Mouse (Mus musculus) cerebellum, postnatal 4 days (tissue): ENCODE data around the gene Trpm7.

Experiments used
- DNase-seq, 2 experiments: peaks; one replicate each; pipeline ENCODE4 v3.0.0; 2022; ENCODE audit warnings: low spot score in 2 of 2, mixed read lengths in 1 of 2

The Trpm7 gene

GRCm38 (mm10) chr2:126816644-126817347, 59.2 kb downstream of the Trpm7 start:
- no peak for DNase-seq

- DNase-seq: no peak
These were observed 60.2 kb downstream of the Trpm7 start for GRCm38 (mm10) chr2:126815822-126816221.

GRCm38 (mm10) chr2:126801980-126802379, 74.0 kb downstream of the Trpm7 start:
- no peak for DNase-seq

GRCm38 (mm10) chr2:126798455-126798854, 77.6 kb downstream of the Trpm7 start:
- DNase-seq: no peak

GRCm38 (mm10) chr2:126795708-126796107, 80.3 kb downstream of the Trpm7 start:
- no peak for DNase-seq

- DNase-seq: no peak
These were observed 83.4 kb downstream of the Trpm7 start for GRCm38 (mm10) chr2:126792611-126793010.

- no peak for DNase-seq
These were observed 88.2 kb downstream of the Trpm7 start for GRCm38 (mm10) chr2:126787721-126788342.

DNA sequence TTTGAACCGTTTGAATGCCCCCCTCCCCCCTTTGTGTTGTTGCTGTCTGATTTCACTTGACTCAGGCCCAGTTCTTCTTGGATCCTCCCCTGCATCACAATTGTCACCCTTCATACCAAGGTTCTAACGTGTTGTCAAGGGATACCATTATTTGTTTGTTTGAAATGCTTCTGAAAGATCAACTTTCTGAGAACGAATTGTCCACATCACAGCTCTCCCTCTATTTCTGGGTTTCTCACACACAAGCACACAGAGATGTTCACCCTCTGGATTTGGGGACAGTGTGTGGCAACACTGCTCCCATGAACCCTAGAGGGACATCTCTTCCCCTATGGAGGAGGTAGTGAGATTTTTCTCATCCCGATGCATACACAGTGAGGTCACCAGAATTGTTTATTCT, 92.7 kb downstream of the Trpm7 start, which contains the start of gene Usp50:
Gene Usp50, minus strand, starts transcription at position 101 of the 400 bp plus-strand sequence.
- no peak for DNase-seq

DNA sequence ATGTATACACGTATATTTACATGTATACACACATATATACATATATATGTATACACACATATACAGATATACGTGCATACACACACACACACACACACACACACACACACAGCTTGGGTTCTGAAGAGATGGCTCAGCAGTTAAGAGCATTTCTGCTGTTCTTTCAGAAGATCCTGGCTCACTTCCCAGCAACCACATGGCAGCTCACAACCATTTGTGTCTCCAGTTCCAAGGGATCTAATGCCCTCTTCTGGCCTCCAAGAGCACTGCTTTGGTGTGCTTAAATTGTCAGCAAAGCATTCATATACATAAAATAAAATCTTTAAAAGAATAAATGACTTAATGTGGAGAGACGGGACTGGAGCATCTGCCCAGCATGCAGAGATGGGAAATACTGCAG, 93.6 kb downstream of the Trpm7 start:
- DNase-seq: peak in 1 of 2 experiments; percentile 63

DNA sequence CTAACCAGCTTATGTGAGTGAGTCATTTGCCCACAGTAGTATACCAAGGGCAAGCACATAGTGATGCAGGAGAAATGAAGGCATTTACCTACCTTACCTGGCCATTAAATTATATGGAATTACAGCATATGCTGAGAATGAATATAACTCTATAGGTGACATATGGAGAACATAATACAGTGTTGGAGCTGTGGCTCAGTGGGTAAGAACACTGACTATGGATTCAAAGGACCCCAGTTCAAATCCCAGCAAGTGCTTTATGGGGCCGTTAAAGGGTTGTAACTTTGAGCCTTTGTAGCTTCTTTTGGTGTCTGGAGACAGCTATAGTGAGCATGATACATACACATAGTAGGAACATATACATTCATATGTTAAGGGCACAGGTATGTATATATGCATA, 94.6 kb downstream of the Trpm7 start:
- DNase-seq: no peak

DNA sequence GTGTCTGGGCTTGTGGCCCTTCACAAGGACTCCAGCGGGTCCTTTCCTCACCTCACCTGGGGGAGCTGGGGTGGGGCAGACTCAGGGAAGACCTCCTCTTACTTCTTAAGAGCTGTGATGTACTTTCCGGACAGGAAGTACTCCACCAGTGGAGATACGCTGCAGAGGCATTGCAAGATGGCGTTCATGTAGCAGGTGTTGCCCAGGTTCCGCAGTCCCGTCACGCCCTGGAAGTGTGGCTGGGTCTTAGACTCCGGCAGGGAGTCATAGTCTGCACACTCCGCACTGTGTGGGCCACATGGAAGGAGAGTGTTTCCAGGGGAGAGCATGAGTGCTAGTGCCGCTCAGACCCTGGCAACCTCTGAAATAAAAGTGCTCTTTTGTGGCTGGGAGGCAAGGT, 95.7 kb downstream of the Trpm7 start:
- no peak for DNase-seq

DNA sequence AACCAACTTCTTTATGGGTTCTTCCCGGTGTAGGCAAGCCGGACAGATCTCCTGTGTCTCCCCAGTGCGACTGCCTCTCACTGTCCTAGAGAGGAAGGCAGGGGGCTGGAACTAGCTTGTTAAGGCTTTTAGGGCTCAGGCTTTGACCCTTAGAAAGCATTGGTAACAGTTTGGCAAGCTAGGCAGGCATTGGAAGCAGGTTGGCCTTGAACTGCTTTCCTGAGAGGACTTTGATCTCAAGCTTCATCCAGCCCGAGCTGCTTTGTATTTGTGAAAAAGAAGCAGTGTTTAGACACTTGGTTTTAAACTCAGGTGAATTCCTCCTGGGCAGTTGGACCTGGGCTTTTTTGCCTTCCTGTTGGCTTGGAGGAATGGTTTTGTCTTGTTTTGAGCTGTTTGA, 97.2 kb downstream of the Trpm7 start:
- DNase-seq: no peak

DNA sequence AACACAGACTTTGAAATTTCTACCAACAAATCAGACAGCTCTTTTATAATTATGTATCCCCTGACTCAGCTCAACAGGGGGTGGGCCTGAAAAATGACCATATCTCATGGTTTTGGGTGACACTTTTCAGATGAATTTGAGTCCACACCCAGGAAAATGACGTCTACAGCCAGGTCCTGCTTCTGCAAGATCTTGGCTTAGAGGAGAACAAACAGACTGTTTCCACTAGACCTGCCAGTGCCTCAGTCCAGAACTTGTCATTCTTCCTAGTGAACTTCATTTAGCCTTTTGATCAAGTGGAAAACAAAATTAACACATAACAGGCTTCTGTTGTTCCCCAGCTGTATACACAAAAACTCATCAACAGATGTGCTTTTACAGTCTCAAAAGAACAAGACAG, 99.6 kb downstream of the Trpm7 start:
- no peak for DNase-seq

GRCm38 (mm10) chr2:126775951-126776350, 100.1 kb downstream of the Trpm7 start:
- no peak for DNase-seq

GRCm38 (mm10) chr2:126772217-126772616, 103.8 kb downstream of the Trpm7 start:
- DNase-seq: no peak

GRCm38 (mm10) chr2:126769431-126770181, 106.4 kb downstream of the Trpm7 start:
- no peak for DNase-seq

DNA sequence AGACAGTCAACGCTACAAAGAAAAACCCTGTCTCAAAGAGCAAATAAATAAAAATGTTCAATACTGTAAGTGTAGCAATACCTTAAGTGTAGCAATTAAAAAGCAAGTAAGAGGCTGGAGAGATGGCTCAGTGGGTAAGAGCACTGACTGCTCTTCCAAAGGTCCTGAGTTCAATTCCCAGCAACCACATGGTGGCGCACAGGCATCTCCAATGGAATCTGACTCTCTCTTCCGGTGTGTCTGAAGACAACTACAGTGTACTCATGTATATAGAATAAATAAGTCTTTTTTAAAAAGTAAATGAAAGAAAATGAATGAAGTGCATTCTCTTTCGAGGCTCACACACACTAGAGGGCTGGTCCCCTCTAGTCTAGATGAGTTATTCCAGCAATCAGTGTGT, 107.8 kb downstream of the Trpm7 start:
- no peak for DNase-seq

DNA sequence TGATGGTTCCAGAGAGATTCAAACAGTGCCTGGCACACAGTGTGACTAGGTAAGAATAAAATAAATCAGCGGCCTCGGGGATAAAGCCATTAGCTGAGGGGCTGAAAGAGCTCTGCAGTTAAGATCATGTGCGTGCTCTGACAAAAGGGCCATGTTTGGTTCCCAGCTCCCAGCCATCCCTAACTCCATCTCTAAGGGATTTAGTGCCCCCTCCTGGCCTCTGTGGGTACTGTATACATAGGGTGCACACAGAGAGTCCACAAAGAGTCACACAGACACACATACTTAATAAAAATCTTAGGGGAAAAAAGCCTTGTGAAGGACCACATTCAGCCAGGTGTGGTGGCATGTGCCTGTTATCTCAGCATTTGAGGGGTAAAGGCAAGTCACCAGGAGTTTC, 108.4 kb downstream of the Trpm7 start:
- DNase-seq: no peak

GRCm38 (mm10) chr2:126765867-126766582, 110.0 kb downstream of the Trpm7 start:
- no peak for DNase-seq

GRCm38 (mm10) chr2:126759351-126759750, 116.7 kb downstream of the Trpm7 start:
- DNase-seq: no peak

GRCm38 (mm10) chr2:126755664-126756063, 120.4 kb downstream of the Trpm7 start:
- no peak for DNase-seq

DNA sequence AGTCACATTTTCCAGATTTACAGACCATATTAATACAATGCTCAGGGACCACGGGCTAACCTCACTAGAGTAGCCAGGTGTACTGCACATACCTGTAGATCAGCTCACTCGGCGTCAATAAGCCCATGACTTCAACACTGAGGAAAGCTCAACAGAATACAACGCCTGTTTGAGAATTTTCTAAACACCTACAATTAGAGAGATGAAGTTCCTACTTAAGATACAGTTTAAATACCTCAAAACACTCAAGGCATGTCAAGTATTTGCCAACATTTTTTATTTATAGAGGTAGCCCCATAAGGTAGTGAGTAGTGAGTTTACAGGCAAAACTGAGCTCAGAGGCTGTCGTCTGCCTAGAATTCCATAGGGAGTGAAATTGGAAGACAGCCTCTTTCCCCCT, 132.6 kb downstream of the Trpm7 start:
- DNase-seq: no peak
